Mouse (Mus musculus): Measurements from ENCODE around the gene Scarb2.

- TF ChIP-seq POLR2A (IDR thresholded peaks at IDR 0.05; ENCODE audit: borderline replicate concordance, control insufficient read depth, low read depth, low read length), result no peak
- no peak for TF ChIP-seq CTCF (IDR thresholded peaks at IDR 0.05; ENCODE audit: control insufficient read depth, insufficient read depth, low read length)
Observed at GRCm38 (mm10) chr5:92555905-92556304, 49.3 kb upstream of the Scarb2 start.
